Mouse (Mus musculus) heart, postnatal 14 days (tissue): ENCODE measurements around the gene Tbc1d14. TPM values are rescaled to one million over a fixed set of nuclear protein-coding genes. Genes with fewer than 3 reads are reported as not detected.
A peak's percentile ranks its signal among the peaks of the same experiment; 100 is the strongest.

ENCODE experiments used
- DNase-seq, 2 experiments: peaks; one replicate each; pipeline ENCODE4 v3.0.0; 2021 to 2022
- intact Hi-C: fragments of 180-260 bp; cut with DNase I; formaldehyde crosslinking; loops from one replicate; pipeline ENCODE4 v1.15.1; 2025
- total RNA-seq, 2 experiments: library from RNA; stranded (reverse); gene quantifications; 2 replicates each; pipeline ENCODE4 v1.2.3; 2021

Tbc1d14 gene
- total RNA-seq, 2 experiments from 2014 or later: 14.5 to 17.0 TPM

- no peak for DNase-seq
- intact Hi-C loops: no loop called here
Measured at GRCm38 (mm10) chr5:36525216-36525615, 67.9 kb downstream of the Tbc1d14 start.

GRCm38 (mm10) chr5:36523219-36523703 is 69.8 kb downstream of the Tbc1d14 start:
- DNase-seq: no peak
- intact Hi-C loops: no loop called here

GRCm38 (mm10) chr5:36522782-36523181 is 70.3 kb downstream of the Tbc1d14 start:
- intact Hi-C loops: no loop called here
- peak; percentile 28 to 40 for DNase-seq

- DNase-seq: no peak
- intact Hi-C loops: no loop called here
Measured at GRCm38 (mm10) chr5:36519751-36520150, 73.3 kb downstream of the Tbc1d14 start.

- intact Hi-C loops: no loop called here
- no peak for DNase-seq
Measured at GRCm38 (mm10) chr5:36517596-36517995, 75.5 kb downstream of the Tbc1d14 start.

- intact Hi-C loops: no loop called here
- no peak for DNase-seq
Measured at GRCm38 (mm10) chr5:36515558-36515957, 77.5 kb downstream of the Tbc1d14 start.

- no peak for DNase-seq
Measured at GRCm38 (mm10) chr5:36515126-36515525, 78.0 kb downstream of the Tbc1d14 start.

GRCm38 (mm10) chr5:36510956-36511355 is 82.1 kb downstream of the Tbc1d14 start:
- no peak for DNase-seq
- intact Hi-C loops: no loop called here

More at GRCm38 (mm10) chr5:36515126-36515525, 78.0 kb downstream of the Tbc1d14 start:
- intact Hi-C loops: no loop called here

GRCm38 (mm10) chr5:36508351-36508750 is 84.7 kb downstream of the Tbc1d14 start:
- intact Hi-C loops: no loop called here
- DNase-seq: no peak

GRCm38 (mm10) chr5:36505643-36506042 is 87.4 kb downstream of the Tbc1d14 start:
- DNase-seq: no peak
- intact Hi-C loops: no loop called here

- DNase-seq: no peak
- intact Hi-C loops: no loop called here
Measured at GRCm38 (mm10) chr5:36505235-36505634, 87.8 kb downstream of the Tbc1d14 start.

- intact Hi-C loops: no loop called here
- DNase-seq: no peak
Measured at GRCm38 (mm10) chr5:36494709-36495108, 98.4 kb downstream of the Tbc1d14 start.

GRCm38 (mm10) chr5:36493919-36494318 is 99.2 kb downstream of the Tbc1d14 start:
- no peak for DNase-seq
- intact Hi-C loops: no loop called here

GRCm38 (mm10) chr5:36489225-36489624 is 103.9 kb downstream of the Tbc1d14 start:
- peak; percentile 44 to 53 for DNase-seq
- intact Hi-C loops: loop anchor here (1.0 kb wide), 1 partner anchor 26 kb away; no protein-coding TSS in a partner anchor

GRCm38 (mm10) chr5:36485306-36485705 is 107.8 kb downstream of the Tbc1d14 start:
- no peak for DNase-seq
- intact Hi-C loops: no loop called here

GRCm38 (mm10) chr5:36484171-36484990 is 108.7 kb downstream of the Tbc1d14 start, which contains the start of the genes Tada2b and Ccdc96:
Gene Tada2b, minus strand, starts transcription at chr5:36484285.
Gene Ccdc96, plus strand, starts transcription at chr5:36484588.
- DNase-seq: peak; percentile 99 to 100
- intact Hi-C loops: no loop called here

- intact Hi-C loops: no loop called here
Measured at GRCm38 (mm10) chr5:36483203-36484101, 109.6 kb downstream of the Tbc1d14 start.

GRCm38 (mm10) chr5:36481114-36481513 is 112.0 kb downstream of the Tbc1d14 start:
- intact Hi-C loops: no loop called here
- DNase-seq: no peak

More at GRCm38 (mm10) chr5:36483203-36484101, 109.6 kb downstream of the Tbc1d14 start:
- DNase-seq: peak in 1 of 2 experiments; percentile 60

- intact Hi-C loops: no loop called here
- DNase-seq: no peak
Measured at GRCm38 (mm10) chr5:36480398-36480797, 112.7 kb downstream of the Tbc1d14 start.

GRCm38 (mm10) chr5:36479735-36480134 is 113.3 kb downstream of the Tbc1d14 start:
- DNase-seq: no peak
- intact Hi-C loops: no loop called here
